Mouse (Mus musculus) embryonic fibroblast, embryonic 13.5 days (primary cell): ENCODE measurements around the gene Xpot. TPM values are rescaled to one million over a fixed set of nuclear protein-coding genes. Genes with fewer than 3 reads are reported as not detected.
A peak's percentile ranks its signal among the peaks of the same experiment; 100 is the strongest.

ENCODE experiments used
- H3K27ac ChIP-seq: 2 replicates; pipeline ENCODE4 v1.5.1; 2012; ENCODE audit warnings: low read length, control low read depth, inconsistent platforms; ENCODE audit not compliant: insufficient read depth
- H3K4me1 ChIP-seq: 2 replicates; pipeline ENCODE4 v1.6.1; 2011; ENCODE audit warnings: low read length; ENCODE audit not compliant: control insufficient read depth, insufficient read depth
- H3K4me3 ChIP-seq: 2 replicates; pipeline ENCODE4 v1.5.1; 2011; ENCODE audit warnings: mild to moderate bottlenecking, control low read depth, low read length; ENCODE audit not compliant: insufficient read depth
- CTCF ChIP-seq: IDR thresholded peaks from 2 replicates; pipeline ENCODE4 v1.5.1; 2011; ENCODE audit warnings: mild to moderate bottlenecking, control low read depth, low read length, moderate library complexity, borderline replicate concordance; ENCODE audit not compliant: insufficient read depth
- POLR2A ChIP-seq: IDR thresholded peaks from 2 replicates; pipeline ENCODE4 v1.6.1; 2011; ENCODE audit warnings: low read depth, mild to moderate bottlenecking, control low read depth, low read length, moderate library complexity
- polyA plus RNA-seq: library from polyadenylated mRNA; stranded (reverse); fragments of >200 nt; gene quantifications from 2 replicates; pipeline ENCODE4 v1.2.4, GENCODE M21; 2011; ENCODE audit warnings: low read depth; ENCODE audit not compliant: missing spikeins, insufficient read length

Gene Xpot
- polyA plus RNA-seq, 1 experiment: 154 TPM

- no peak overlapping the region for H3K4me3 ChIP-seq
- TF ChIP-seq POLR2A (no peak), CTCF (peak; percentile 71; the same call in 1 of the 2 replicates)
- no peak overlapping the region for H3K27ac ChIP-seq
- H3K4me1 ChIP-seq: no peaks in the 10 kb centered on the region
Measured at GRCm38 (mm10) chr10:121556263-121556662, 69.9 kb downstream of the Xpot start.

- no peak overlapping the region for H3K4me3 ChIP-seq
- no peaks in the 10 kb centered on the region for H3K4me1 ChIP-seq
- no peak overlapping the region for H3K27ac ChIP-seq
- TF ChIP-seq CTCF (no peak), POLR2A (no peak)
Measured at GRCm38 (mm10) chr10:121550334-121550733, 75.8 kb downstream of the Xpot start.

DNA sequence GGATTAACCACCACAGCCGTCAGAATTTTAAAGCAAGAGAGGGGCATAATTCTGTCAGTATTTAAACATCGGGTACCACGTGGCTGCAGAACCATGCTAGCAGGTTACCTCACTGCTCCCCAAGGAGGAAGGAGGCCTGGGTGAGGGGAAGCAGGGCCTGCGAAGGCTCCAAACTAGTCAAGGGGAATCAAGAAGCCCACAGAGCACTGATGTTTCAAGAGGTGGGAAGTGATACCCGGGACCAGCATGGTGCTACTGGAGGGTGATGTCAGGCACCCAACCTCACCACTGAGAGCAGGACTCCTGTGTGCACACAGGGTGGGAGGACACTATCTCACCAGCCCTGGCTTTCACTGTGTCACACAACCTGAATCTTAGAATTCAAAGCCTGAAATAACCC is 76.5 kb downstream of the Xpot start:
- Histone ChIP-seq H3K4me1 (no peaks in the 10 kb centered on the region), H3K27ac (no peak overlapping the region), H3K4me3 (no peak overlapping the region)
- no peak for TF ChIP-seq POLR2A
- no peak for TF ChIP-seq CTCF

- Histone ChIP-seq H3K27ac (no peak overlapping the region), H3K4me3 (no peak overlapping the region), H3K4me1 (no peaks in the 10 kb centered on the region)
- TF ChIP-seq CTCF: no peak
- TF ChIP-seq POLR2A: no peak
Measured at GRCm38 (mm10) chr10:121547162-121547561, 79.0 kb downstream of the Xpot start.

DNA sequence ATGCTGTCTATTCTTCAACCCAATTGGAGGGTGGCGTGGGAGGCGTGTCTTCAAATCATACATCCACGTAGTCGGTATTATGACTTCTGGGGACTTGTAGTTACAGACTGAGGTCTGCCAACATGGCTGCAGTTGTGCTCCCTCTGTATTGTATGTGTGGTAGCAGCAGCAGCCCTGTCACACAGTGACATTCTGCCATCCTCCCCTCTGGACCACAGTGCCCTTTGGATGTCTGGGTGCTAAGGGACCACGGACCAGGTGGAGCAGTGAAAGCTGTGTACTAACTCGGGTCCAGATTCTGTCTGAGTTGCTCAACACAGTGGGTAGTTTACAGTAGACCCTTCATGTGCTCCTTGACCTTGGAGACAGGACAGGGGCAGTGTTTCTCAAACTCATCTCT is 82.6 kb downstream of the Xpot start:
- no peaks in the 10 kb centered on the region for H3K4me1 ChIP-seq
- no peak overlapping the region for H3K4me3 ChIP-seq
- no peak overlapping the region for H3K27ac ChIP-seq
- TF ChIP-seq POLR2A: no peak
- no peak for TF ChIP-seq CTCF

- no peak for TF ChIP-seq POLR2A
- TF ChIP-seq CTCF: no peak
- Histone ChIP-seq H3K27ac (no peak overlapping the region), H3K4me1 (no peaks in the 10 kb centered on the region)
Measured at GRCm38 (mm10) chr10:121542156-121542555, 84.0 kb downstream of the Xpot start.

More at GRCm38 (mm10) chr10:121542156-121542555, 84.0 kb downstream of the Xpot start:
- no peak overlapping the region for H3K4me3 ChIP-seq

Other genes with a start within 250 kb of the Xpot start
- gene Rassf3, start 150.0 kb downstream of the Xpot start, polyA plus RNA-seq: 18.0 and 20.5 TPM in 2 replicates
- 35.3 and 39.0 TPM in 2 replicates for gene Tbk1, start 39.5 kb downstream of the Xpot start, polyA plus RNA-seq
- not detected in 2 replicates for gene D930020B18Rik, start 15.3 kb upstream of the Xpot start, polyA plus RNA-seq
- gene BC048403, start 113.6 kb upstream of the Xpot start, polyA plus RNA-seq: 5.9 and 7.5 TPM in 2 replicates